Mouse (Mus musculus): ENCODE results near the gene Ppp2r5c.

Gene Ppp2r5c

DNA sequence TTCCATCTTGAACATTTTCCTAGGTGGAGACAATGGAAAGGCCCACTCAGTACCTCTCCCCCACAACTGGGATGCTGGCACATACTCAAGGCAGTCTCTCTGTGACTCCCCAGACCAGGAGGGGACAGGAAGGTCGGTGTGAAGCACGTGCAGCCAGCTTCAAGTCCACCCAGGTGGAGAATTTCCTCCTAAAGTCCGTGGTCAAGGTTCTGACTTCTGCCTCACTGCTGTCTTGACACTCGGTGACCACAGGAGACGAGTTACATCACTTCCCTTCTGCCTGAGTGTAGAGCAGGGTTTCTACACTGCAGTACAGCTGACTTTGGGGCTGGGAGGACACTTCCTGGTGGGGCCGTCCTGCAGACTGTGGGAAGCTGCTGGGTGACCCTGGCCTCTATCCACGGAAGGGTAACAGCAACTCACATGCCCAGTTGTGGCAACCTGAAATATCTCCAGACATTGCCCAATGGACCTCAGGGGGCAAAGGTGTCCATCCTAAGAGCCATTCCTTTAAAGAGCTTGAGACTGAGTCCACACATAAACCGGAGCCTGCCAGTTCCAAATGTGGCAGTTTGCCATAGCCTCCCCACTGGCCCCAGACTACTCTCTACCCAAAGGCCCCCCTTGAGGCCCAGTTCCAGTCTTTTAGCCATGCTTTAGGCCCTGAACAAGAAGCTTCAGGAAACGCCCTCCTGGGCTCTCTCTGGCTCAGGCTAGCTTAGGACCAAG, 10.1 kb upstream of the Ppp2r5c start:
- in situ Hi-C loops (cut with MboI; ENCODE audit: low pct_unique_long_range_greater_than_20kb in 1 of 2, low sequenced_read_pairs in 2 of 2, unreplicated experiment in 1 of 2): no loop called here

DNA sequence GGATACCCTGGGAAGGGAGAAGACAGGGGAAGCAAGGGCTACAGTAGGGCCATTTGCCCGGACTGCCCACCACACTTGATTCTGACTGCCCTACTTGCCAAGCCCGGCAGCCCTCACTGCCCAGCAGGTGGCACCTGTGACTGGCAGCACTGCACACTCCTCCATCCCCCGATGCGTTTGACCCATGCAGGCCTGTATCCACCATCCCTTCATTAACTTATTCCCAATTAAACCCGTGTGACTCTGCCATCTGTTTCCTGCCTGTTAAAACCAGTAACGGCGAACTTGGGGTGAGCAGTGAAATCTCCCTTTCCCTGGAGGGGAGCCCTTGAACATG, 9.6 kb upstream of the Ppp2r5c start:
- in situ Hi-C loops (cut with MboI; ENCODE audit: low pct_unique_long_range_greater_than_20kb in 1 of 2, low sequenced_read_pairs in 2 of 2, unreplicated experiment in 1 of 2): no loop called here

GRCm38 (mm10) chr12:110438367-110438973, 8.4 kb upstream of the Ppp2r5c start:
- in situ Hi-C loops (cut with MboI; ENCODE audit: low pct_unique_long_range_greater_than_20kb in 1 of 2, low sequenced_read_pairs in 2 of 2, unreplicated experiment in 1 of 2): no loop called here

DNA sequence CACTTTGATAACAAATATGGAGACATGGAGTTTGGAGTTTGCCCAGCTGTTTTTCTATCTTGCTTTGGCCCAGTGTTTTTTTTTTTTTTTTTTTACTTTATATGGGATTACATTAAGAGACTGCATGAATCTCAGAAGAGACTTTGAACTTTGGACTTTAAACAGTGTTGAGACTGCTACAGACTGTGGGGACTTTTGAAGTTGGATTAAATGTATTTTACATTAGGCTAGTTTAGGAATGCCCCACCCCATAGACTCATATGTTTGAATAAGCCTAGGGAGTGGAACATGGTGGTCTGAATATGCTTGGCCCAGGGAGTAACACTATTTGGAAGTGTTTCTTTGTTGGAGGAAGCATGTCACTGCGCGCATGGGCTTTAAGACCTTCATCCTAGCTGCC, 4.7 kb upstream of the Ppp2r5c start:
- in situ Hi-C loops (cut with MboI; ENCODE audit: low pct_unique_long_range_greater_than_20kb in 1 of 2, low sequenced_read_pairs in 2 of 2, unreplicated experiment in 1 of 2): no loop called here

DNA sequence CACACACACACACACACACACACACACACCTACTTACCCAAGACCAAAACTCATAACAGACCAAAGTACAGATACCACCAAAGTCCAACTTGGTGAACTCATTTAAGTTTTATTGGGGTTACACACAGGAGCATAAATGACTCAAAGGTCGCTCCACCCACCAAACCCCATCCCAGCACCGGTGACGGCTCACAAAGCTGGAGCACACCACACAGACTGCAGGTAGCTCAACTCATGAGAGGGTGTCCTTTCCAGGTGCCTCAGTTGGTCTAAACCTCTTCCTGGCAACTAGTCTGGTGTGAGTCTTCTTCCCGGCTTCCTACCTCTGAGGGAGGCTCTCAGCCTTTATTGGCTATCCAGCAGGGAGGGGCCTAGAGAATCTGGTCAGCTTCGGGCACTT, 2.4 kb upstream of the Ppp2r5c start:
- in situ Hi-C loops (cut with MboI; ENCODE audit: low pct_unique_long_range_greater_than_20kb in 1 of 2, low sequenced_read_pairs in 2 of 2, unreplicated experiment in 1 of 2): no loop called here

DNA sequence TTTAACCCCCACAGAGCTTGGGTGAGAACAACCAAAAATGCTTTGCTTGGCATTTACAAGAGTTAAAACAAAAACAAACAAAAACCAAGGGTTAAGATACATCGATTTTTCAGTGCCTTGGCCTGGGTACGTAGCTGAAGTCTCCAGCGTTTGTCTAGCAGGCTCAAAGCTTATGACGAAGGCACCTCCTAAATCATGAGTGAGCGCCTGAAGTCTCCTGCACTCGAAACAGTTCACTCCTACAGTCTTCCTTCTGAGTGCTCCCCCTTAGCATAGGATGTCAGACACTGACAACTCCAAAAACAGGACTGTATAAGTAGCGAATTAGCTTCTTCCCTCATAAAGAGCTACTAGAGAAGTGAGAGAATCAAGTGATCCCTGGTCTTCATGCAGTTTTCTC, 1.1 kb upstream of the Ppp2r5c start:
- in situ Hi-C loops (cut with MboI; ENCODE audit: low pct_unique_long_range_greater_than_20kb in 1 of 2, low sequenced_read_pairs in 2 of 2, unreplicated experiment in 1 of 2): no loop called here

DNA sequence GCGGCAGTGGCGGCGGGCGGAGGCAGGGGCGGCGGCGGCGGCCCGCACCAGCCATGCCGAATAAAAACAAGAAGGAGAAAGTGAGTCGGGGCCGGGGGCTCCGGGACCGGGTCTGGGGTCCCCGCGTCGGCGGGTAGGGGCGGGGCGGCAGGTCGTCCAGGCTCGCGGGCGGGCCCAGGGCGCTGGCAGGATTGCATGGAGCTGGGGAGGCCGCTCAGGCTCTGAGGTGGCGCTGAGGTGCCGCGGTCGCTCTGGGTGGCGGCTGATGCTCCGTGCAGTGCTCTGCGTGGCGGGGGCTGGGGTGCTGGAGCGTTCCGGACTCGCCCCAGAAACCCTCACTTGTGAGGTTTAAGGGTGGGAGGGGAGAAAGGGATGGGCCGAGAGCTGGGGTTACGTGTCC, 386 bp downstream of the Ppp2r5c start:
- in situ Hi-C loops (cut with MboI; ENCODE audit: low pct_unique_long_range_greater_than_20kb in 1 of 2, low sequenced_read_pairs in 2 of 2, unreplicated experiment in 1 of 2): no loop called here

GRCm38 (mm10) chr12:110448767-110449166, 1.8 kb downstream of the Ppp2r5c start:
- in situ Hi-C loops (cut with MboI; ENCODE audit: low pct_unique_long_range_greater_than_20kb in 1 of 2, low sequenced_read_pairs in 2 of 2, unreplicated experiment in 1 of 2): no loop called here

GRCm38 (mm10) chr12:110454223-110454622, 7.3 kb downstream of the Ppp2r5c start:
- in situ Hi-C loops (cut with MboI; ENCODE audit: low pct_unique_long_range_greater_than_20kb in 1 of 2, low sequenced_read_pairs in 2 of 2, unreplicated experiment in 1 of 2): no loop called here

- in situ Hi-C loops (cut with MboI; ENCODE audit: low pct_unique_long_range_greater_than_20kb in 1 of 2, low sequenced_read_pairs in 2 of 2, unreplicated experiment in 1 of 2): no loop called here
These were observed 9.1 kb downstream of the Ppp2r5c start for GRCm38 (mm10) chr12:110456024-110456423.

- in situ Hi-C loops (cut with MboI; ENCODE audit: low pct_unique_long_range_greater_than_20kb in 1 of 2, low sequenced_read_pairs in 2 of 2, unreplicated experiment in 1 of 2): no loop called here
These were observed 11.7 kb downstream of the Ppp2r5c start for GRCm38 (mm10) chr12:110458667-110459066.

DNA sequence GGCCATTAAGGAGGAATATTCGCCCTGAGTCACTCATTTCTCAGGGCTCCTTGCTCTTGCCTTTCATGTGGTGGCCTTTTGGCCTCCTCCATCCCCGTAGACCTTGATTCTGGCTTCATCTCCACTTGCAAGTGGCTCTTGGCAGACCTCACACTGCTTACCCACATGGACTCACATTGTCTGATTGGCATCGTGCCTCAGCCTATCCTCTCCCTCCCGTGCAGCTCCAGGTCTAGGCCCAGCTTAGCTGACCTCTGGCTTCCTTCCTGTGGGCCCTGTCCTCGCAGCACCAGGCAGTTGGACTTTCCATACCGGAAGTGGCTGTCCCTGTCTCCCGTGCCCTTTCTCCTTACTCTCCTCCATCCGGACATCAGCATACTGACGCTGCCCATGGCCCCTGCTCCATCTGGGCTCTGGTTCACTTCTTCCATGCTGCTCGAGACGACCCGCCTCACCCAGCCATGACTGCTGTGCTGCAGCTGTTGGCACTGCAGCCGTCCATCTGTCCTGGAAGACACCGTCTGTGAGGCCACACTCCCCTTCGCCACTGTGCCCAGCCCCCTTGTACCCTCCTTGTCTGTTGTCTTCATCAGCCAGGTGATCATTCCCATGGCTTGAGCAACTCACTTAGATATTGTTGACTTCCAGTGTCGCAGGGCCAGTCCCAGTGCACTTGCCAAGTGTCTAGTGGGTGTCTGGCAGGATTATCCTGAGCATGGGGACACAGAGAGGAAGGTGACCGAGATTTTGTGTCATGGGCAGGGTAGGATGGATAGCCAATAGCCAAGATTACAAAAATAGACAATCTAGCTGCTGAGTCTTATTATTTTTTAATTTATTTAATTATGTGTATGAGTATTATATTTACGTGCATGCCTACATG, 13.7 kb downstream of the Ppp2r5c start:
- in situ Hi-C loops (cut with MboI; ENCODE audit: low pct_unique_long_range_greater_than_20kb in 1 of 2, low sequenced_read_pairs in 2 of 2, unreplicated experiment in 1 of 2): no loop called here

GRCm38 (mm10) chr12:110463711-110464110, 16.8 kb downstream of the Ppp2r5c start:
- in situ Hi-C loops (cut with MboI; ENCODE audit: low pct_unique_long_range_greater_than_20kb in 1 of 2, low sequenced_read_pairs in 2 of 2, unreplicated experiment in 1 of 2): no loop called here

DNA sequence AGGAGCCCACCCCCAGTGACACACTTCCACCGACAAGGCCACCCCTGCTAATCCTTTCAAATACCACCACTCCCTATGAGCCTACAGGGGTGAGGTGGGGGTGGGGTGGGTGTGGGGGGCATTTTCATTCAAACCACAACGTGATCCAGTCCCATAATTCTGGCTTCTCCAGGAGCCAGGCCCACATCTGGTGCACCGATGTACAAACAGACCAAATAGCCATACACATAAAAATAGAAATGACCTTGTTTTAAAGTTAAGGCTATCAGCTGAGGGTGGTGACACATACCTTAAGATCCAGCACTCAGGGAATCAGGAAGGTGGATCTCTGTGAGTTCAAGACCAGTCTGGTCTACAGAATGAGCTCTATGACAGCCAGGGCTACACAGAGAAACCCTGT, 24.5 kb downstream of the Ppp2r5c start:
- in situ Hi-C loops (cut with MboI; ENCODE audit: low pct_unique_long_range_greater_than_20kb in 1 of 2, low sequenced_read_pairs in 2 of 2, unreplicated experiment in 1 of 2): no loop called here

DNA sequence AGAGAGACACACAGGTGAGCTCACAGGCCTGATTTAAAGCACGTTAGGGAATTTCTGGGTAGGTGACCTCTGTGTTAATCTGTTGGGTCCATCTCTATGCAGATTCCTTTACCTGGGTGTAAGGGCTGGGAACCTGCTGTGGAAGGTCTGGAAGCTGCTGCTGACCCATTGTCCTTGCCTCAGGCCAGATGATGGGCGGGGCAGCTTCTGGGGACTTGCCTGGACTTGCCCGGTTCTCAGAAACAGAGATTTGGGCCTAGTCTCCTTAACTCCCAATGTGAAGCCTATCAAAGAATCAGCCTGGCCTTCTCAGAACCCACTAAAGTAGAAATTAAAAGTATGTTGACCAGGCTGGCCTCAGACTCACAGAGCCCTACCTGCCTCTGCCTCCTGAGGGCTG, 25.3 kb downstream of the Ppp2r5c start:
- in situ Hi-C loops (cut with MboI; ENCODE audit: low pct_unique_long_range_greater_than_20kb in 1 of 2, low sequenced_read_pairs in 2 of 2, unreplicated experiment in 1 of 2): no loop called here

- in situ Hi-C loops (cut with MboI; ENCODE audit: low pct_unique_long_range_greater_than_20kb in 1 of 2, low sequenced_read_pairs in 2 of 2, unreplicated experiment in 1 of 2): no loop called here
These were observed 27.6 kb downstream of the Ppp2r5c start for GRCm38 (mm10) chr12:110474497-110474896.

DNA sequence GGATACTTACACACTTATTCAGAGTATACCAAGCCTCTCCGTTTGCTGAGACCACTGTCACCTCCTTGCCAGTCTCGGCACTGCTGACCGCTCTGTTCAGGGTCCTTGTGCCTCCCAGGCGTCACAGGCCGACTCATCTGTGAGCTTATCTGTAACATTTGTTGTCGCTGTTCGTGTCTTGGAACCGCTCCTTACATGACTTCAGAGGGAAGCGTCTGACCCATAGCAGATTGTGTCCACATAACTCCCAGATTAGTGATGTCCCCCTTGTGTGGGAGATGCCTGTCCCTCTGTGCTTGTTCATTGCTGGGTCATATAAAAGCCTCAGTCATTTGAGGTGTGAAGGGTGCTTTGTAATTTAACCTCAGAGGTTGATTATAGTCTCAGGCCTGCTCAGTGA, 29.6 kb downstream of the Ppp2r5c start:
- in situ Hi-C loops (cut with MboI; ENCODE audit: low pct_unique_long_range_greater_than_20kb in 1 of 2, low sequenced_read_pairs in 2 of 2, unreplicated experiment in 1 of 2): no loop called here

- in situ Hi-C loops (cut with MboI; ENCODE audit: low pct_unique_long_range_greater_than_20kb in 1 of 2, low sequenced_read_pairs in 2 of 2, unreplicated experiment in 1 of 2): no loop called here
These were observed 31.0 kb downstream of the Ppp2r5c start for GRCm38 (mm10) chr12:110477906-110478305.

GRCm38 (mm10) chr12:110478601-110479008, 31.7 kb downstream of the Ppp2r5c start:
- in situ Hi-C loops (cut with MboI; ENCODE audit: low pct_unique_long_range_greater_than_20kb in 1 of 2, low sequenced_read_pairs in 2 of 2, unreplicated experiment in 1 of 2): no loop called here

DNA sequence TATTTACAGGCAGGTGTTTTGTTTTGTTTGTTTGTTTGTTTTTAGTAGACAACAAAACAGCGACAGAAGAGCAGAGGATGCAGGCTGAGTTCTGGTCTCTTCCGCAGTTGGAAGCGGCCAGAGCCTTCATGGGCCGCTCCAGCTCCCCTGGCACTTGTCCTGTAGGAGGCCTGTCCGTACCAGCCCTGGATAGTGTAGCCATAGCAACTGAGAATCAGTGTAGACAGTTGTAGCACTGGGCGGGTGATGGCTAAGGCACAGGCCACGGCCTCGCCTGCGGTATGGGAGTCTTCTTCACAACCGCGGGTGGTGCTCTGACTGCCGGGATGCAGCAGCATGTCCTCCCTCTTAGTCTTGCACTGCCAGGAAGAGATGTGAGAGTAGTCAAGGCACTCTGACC, 32.3 kb downstream of the Ppp2r5c start:
- in situ Hi-C loops (cut with MboI; ENCODE audit: low pct_unique_long_range_greater_than_20kb in 1 of 2, low sequenced_read_pairs in 2 of 2, unreplicated experiment in 1 of 2): no loop called here
